Mouse (Mus musculus): ENCODE results near the gene Myom3. TPM values are rescaled to one million over a fixed set of nuclear protein-coding genes. Genes with fewer than 3 reads are reported as not detected.
A peak's percentile ranks its signal among the peaks of the same experiment; 100 is the strongest.

Gene Myom3
- polyA plus RNA-seq, 1 experiment from 2014 or later = 5.4 TPM

DNA sequence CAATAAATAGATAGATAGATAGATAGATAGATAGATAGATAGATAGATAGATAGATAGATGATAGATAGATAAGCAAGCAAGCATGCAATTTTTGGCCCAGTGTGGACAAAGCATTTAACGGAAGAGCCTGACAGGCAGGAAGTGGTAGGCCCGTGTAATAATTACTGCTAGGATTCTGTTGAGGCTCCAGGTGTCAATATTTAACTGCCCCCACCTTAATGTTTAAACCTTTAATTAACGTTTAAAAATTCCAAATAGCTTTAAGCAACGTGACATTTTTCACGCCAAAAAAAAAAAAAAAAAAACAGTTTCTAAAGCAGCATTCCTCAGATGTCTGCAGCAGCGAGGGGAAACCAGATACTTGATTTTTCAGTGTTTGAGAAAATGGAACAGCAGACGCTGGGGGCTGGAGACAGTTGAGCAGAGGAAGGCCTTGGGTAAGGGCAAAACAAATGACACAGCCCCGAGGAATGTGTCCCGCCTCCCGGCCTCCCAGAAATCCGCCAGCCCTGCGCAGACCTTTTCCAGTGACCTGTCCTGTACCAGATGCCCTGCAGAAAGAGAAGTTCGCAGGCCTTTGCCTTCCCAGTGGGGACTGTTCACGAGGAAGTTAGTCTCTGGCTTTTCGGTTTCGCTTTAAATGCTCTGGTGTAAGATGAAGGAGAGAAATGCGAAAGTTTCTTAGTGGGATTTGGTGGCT lies 60.5 kb downstream of the Myom3 start:
- no peaks in the 10 kb centered on the region for H3K27me3 ChIP-seq
- H3K4me3 ChIP-seq = no peak overlapping the region
- H3K9me3 ChIP-seq = peaks cover 4% of the 10 kb centered on the region; the same call in 1 of the 2 replicates
- H3K27ac ChIP-seq = peak overlapping the region; percentile 72; the same call in 1 of the 2 replicates
- 53% methylated on average over 17 of the region's 17 CpGs for WGBS
- H3K36me3 ChIP-seq = no peaks in the 10 kb centered on the region
- H3K4me2 ChIP-seq (replicated peaks) = no peak overlapping the region
- peaks cover 11% of the 10 kb centered on the region; the same call in 1 of the 2 replicates for H3K4me1 ChIP-seq
- ATAC-seq (ENCODE audit: low FRiP score, low read depth) = no peak
- H3K9ac ChIP-seq = no peak overlapping the region

GRCm38 (mm10) chr4:135821772-135822171 lies 62.3 kb downstream of the Myom3 start:
- H3K4me1 ChIP-seq = peaks cover 11% of the 10 kb centered on the region; the same call in 1 of the 2 replicates
- H3K4me2 ChIP-seq (replicated peaks) = no peak overlapping the region
- H3K27ac ChIP-seq = no peak overlapping the region
- H3K27me3 ChIP-seq = no peaks in the 10 kb centered on the region
- H3K36me3 ChIP-seq = no peaks in the 10 kb centered on the region
- no peak overlapping the region for H3K4me3 ChIP-seq
- no peak overlapping the region for H3K9ac ChIP-seq
- 82% methylated on average over 4 of the region's 4 CpGs for WGBS
- ATAC-seq (ENCODE audit: low FRiP score, low read depth) = no peak
- H3K9me3 ChIP-seq = peaks cover 4% of the 10 kb centered on the region; the same call in 1 of the 2 replicates

DNA sequence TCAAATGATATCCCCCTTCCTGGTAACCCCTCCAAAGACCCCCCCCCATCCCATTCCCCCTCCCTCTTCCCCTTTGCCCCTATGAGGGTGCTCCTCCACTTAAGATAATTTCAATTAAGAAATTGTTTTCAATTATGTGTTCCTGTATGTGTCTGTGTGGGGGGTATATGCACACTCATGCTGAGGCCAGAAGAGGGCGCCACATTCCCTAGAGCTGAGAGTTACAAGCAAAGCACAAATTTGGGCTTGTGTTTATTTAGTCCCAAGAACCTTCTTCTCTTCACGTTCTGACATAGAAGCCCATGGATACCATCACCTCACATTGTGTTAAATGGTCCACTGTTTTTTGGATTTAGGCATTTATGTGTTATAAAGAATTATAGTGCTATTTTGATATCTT lies 63.8 kb downstream of the Myom3 start:
- H3K9ac ChIP-seq = no peak overlapping the region
- 71% methylated on average over 2 of the region's 2 CpGs for WGBS

DNA sequence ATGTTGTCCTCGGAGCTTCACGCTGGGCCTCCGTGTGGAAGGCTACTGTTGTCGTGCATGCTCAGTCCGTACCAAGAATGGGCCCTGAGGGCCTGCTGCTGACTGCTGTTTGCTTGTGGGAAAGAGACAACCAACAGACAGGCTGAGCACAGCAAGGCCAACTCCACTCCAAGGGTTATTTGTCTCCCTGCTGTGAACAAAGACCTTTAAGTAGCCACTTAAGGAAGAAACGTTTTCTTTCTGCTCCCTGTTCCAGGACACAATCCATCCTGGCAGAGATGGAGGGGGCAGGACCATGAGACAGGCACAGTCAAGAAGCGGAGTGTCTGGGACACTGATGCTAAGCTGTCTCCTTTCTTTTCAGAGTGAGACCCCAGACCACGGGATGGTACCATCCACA lies 64.7 kb downstream of the Myom3 start:
- no peaks in the 10 kb centered on the region for H3K9me3 ChIP-seq
- no peak for ATAC-seq (ENCODE audit: low FRiP score, low read depth)
- H3K4me3 ChIP-seq = no peak overlapping the region
- peaks cover 30% of the 10 kb centered on the region for H3K4me1 ChIP-seq
- H3K36me3 ChIP-seq = no peaks in the 10 kb centered on the region
- H3K9ac ChIP-seq = no peak overlapping the region
- no peak overlapping the region for H3K27ac ChIP-seq
- WGBS = 60% methylated on average over 8 of the region's 8 CpGs
- no peak overlapping the region for H3K4me2 ChIP-seq (replicated peaks)
- H3K27me3 ChIP-seq = no peaks in the 10 kb centered on the region

More for the DNA sequence above, 63.8 kb downstream of the Myom3 start:
- H3K4me2 ChIP-seq (replicated peaks) = no peak overlapping the region
- H3K4me1 ChIP-seq = peaks cover 20% of the 10 kb centered on the region
- no peak for ATAC-seq (ENCODE audit: low FRiP score, low read depth)
- no peak overlapping the region for H3K27ac ChIP-seq
- H3K36me3 ChIP-seq = no peaks in the 10 kb centered on the region
- no peaks in the 10 kb centered on the region for H3K27me3 ChIP-seq
- peaks cover 4% of the 10 kb centered on the region; the same call in 1 of the 2 replicates for H3K9me3 ChIP-seq
- H3K4me3 ChIP-seq = no peak overlapping the region

GRCm38 (mm10) chr4:135828491-135828890 lies 69.0 kb downstream of the Myom3 start:
- 14% methylated on average over 11 of the region's 11 CpGs for WGBS
- ATAC-seq (ENCODE audit: low FRiP score, low read depth) = peak; percentile 88
- Histone ChIP-seq H3K9me3 (no peaks in the 10 kb centered on the region), H3K9ac (no peak overlapping the region), H3K4me2 (replicated peaks) (peak overlapping the region; percentile 46), H3K27ac (peak overlapping the region; percentile 97), H3K36me3 (no peaks in the 10 kb centered on the region), H3K4me1 (peaks cover 36% of the 10 kb centered on the region), H3K4me3 (no peak overlapping the region), H3K27me3 (no peaks in the 10 kb centered on the region)

GRCm38 (mm10) chr4:135832070-135832469 lies 72.6 kb downstream of the Myom3 start:
- Histone ChIP-seq H3K4me1 (peaks cover 37% of the 10 kb centered on the region), H3K36me3 (no peaks in the 10 kb centered on the region), H3K4me2 (replicated peaks) (no peak overlapping the region), H3K9me3 (no peaks in the 10 kb centered on the region), H3K27me3 (no peaks in the 10 kb centered on the region), H3K9ac (no peak overlapping the region), H3K4me3 (no peak overlapping the region), H3K27ac (no peak overlapping the region; the same call in 1 of the 2 replicates)
- ATAC-seq (ENCODE audit: low FRiP score, low read depth) = no peak
- WGBS = 71% methylated on average over 11 of the region's 11 CpGs

- H3K4me3 ChIP-seq = no peak overlapping the region
- no peaks in the 10 kb centered on the region for H3K9me3 ChIP-seq
- no peaks in the 10 kb centered on the region for H3K36me3 ChIP-seq
- no peak overlapping the region for H3K4me2 ChIP-seq (replicated peaks)
- ATAC-seq (ENCODE audit: low FRiP score, low read depth) = no peak
- 79% methylated on average over 12 of the region's 12 CpGs for WGBS
- peaks cover 26% of the 10 kb centered on the region for H3K4me1 ChIP-seq
- H3K9ac ChIP-seq = 0 out of 2 replicates have a peak overlapping the region, but pooled peaks have one; percentile 13
- no peak overlapping the region for H3K27ac ChIP-seq
- no peaks in the 10 kb centered on the region for H3K27me3 ChIP-seq
Measured at GRCm38 (mm10) chr4:135833301-135834123, 74.0 kb downstream of the Myom3 start.

DNA sequence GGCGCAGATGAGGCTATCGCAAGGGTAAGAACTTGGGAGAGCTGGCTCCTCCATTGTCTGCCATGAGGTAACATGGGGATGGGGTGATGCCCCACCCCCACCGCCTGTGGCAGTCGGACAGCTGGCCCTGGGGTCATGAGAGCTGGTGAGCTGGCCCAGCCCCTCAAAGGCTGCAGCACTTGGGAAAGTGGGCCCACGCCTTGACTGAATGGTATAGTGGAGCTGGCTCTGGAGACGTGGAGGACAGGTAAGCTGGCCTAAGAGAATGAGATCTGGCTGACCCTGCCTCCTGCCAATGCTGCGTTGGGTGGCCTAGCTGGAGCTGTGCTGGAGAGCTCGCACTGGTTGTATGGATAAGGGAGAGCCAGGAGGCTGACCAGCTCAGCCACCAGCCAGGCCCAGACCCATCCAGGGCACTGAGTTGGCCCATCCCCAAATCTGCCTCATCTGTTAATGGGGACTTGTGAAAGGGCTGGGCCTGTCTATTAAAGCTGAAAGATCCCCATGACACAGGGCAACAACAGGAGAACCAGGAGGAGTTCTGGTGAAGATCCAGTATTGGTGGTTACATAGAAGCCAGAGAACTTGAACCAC lies 74.7 kb downstream of the Myom3 start:
- Histone ChIP-seq H3K36me3 (no peaks in the 10 kb centered on the region), H3K4me3 (no peak overlapping the region), H3K27me3 (no peaks in the 10 kb centered on the region), H3K9me3 (no peaks in the 10 kb centered on the region), H3K27ac (no peak overlapping the region), H3K9ac (0 out of 2 replicates have a peak overlapping the region, but pooled peaks have one; percentile 13), H3K4me1 (peaks cover 23% of the 10 kb centered on the region), H3K4me2 (replicated peaks) (no peak overlapping the region)
- 84% methylated on average over 8 of the region's 8 CpGs for WGBS
- no peak for ATAC-seq (ENCODE audit: low FRiP score, low read depth)

DNA sequence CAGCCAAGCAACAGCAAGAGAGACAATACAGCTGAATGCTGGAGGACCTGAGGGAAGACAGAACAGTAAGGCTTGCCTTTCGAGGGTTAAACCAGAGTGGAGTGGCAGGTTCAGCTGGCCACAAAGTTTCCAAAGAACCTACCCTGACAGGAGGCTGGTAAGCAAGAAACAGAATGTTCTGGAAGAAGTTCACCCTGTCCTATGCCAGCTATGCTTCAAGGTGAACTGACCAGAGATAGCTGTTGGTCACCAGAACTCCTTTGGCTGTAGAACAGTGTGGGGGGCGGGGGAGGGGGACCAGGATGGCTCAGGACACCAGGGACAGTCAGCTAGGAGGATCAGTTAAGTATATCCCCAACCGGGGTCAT lies 79.4 kb downstream of the Myom3 start:
- no peak for ATAC-seq (ENCODE audit: low FRiP score, low read depth)
- no peak overlapping the region for H3K9ac ChIP-seq
- WGBS = 77% methylated on average over 3 of the region's 3 CpGs

DNA sequence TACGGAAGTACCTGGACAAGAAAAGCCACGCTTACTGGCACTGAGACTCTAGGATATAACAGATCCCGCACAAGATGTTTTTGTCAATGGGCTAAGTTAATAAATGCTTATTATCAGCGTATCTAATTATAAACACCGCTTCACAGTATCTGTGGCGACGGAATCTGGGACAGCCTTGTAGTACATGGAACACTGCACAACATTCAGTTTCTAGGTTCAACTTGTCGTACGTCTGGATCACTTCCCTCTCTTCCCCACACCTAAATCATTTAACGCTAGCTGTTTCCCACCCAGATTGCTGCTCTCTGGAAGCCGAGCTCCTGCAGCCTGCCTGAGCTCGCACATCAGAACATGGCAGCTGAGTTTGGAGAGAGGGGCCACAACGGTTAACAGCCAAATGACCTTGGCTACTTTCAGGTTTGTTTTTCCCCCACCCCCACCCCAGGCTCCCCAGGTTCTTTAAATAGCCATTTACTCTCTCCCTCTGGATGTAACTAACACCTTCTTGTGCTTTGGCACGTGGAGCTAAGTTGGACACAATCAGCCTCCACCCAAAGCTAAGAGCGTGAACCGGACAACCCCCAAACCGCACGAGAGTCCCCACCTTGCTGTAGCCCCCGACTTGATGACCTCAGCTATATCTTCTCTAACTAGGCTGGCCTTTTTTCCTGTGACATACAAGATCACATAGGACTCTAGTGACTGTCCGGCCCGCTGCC lies 79.9 kb downstream of the Myom3 start:
- Histone ChIP-seq H3K4me2 (replicated peaks) (no peak overlapping the region), H3K36me3 (no peaks in the 10 kb centered on the region), H3K9ac (no peak overlapping the region), H3K9me3 (peaks cover 3% of the 10 kb centered on the region; the same call in 1 of the 2 replicates), H3K27ac (no peak overlapping the region), H3K4me3 (no peak overlapping the region), H3K4me1 (0 out of 2 replicates have a peak, but pooled peaks cover 10% of the 10 kb centered on the region), H3K27me3 (no peaks in the 10 kb centered on the region)
- WGBS = 81% methylated on average over 21 of the region's 21 CpGs
- no peak for ATAC-seq (ENCODE audit: low FRiP score, low read depth)

More for the DNA sequence above, 79.4 kb downstream of the Myom3 start:
- Histone ChIP-seq H3K4me2 (replicated peaks) (no peak overlapping the region), H3K9me3 (peaks cover 3% of the 10 kb centered on the region; the same call in 1 of the 2 replicates), H3K27me3 (no peaks in the 10 kb centered on the region), H3K27ac (no peak overlapping the region), H3K4me3 (no peak overlapping the region), H3K4me1 (0 out of 2 replicates have a peak, but pooled peaks cover 10% of the 10 kb centered on the region), H3K36me3 (no peaks in the 10 kb centered on the region)

- ATAC-seq (ENCODE audit: low FRiP score, low read depth) = no peak
- no peak overlapping the region for H3K27ac ChIP-seq
- H3K9ac ChIP-seq = no peak overlapping the region
- 82% methylated on average over 6 of the region's 6 CpGs for WGBS
- H3K36me3 ChIP-seq = no peaks in the 10 kb centered on the region
- peaks cover 10% of the 10 kb centered on the region; the same call in 1 of the 2 replicates for H3K9me3 ChIP-seq
- H3K4me1 ChIP-seq = 0 out of 2 replicates have a peak, but pooled peaks cover 3% of the 10 kb centered on the region
- no peak overlapping the region for H3K4me2 ChIP-seq (replicated peaks)
- no peaks in the 10 kb centered on the region for H3K27me3 ChIP-seq
- H3K4me3 ChIP-seq = no peak overlapping the region
Measured at GRCm38 (mm10) chr4:135844400-135844799, 84.9 kb downstream of the Myom3 start.
